Mouse (Mus musculus) midbrain, embryonic 10.5 days (tissue): ENCODE results near the gene Gm10487. TPM values are rescaled to one million over a fixed set of nuclear protein-coding genes. Genes with fewer than 3 reads are reported as not detected.
"Not testable (repeated sequence)": the region's sequence is repeated elsewhere in the genome, so short reads cannot be mapped to it uniquely, and the experiment has no call there.

Source experiments
- DNase-seq: peaks from one replicate; pipeline ENCODE4 v3.0.0-alpha.2; 2017; ENCODE audit warnings: low spot score
- H3K27ac ChIP-seq: fragments of 300-500 bp; sonication (generic); replicated peaks from 2 replicates; pipeline ENCODE4 v1.5.1; 2016; ENCODE audit warnings: mild to moderate bottlenecking
- H3K27me3 ChIP-seq: fragments of 300-500 bp; sonication (generic); 2 replicates; pipeline ENCODE4 v1.6.1; 2016; ENCODE audit warnings: low read depth, mild to moderate bottlenecking; ENCODE audit not compliant: poor library complexity, severe bottlenecking
- H3K36me3 ChIP-seq: fragments of 300-500 bp; sonication (generic); 2 replicates; pipeline ENCODE4 v1.6.1; 2016; ENCODE audit warnings: mild to moderate bottlenecking, moderate library complexity
- H3K4me1 ChIP-seq: fragments of 300-500 bp; sonication (generic); 2 replicates; pipeline ENCODE4 v1.6.1; 2016
- H3K4me3 ChIP-seq: fragments of 300-500 bp; sonication (generic); 2 replicates; pipeline ENCODE4 v1.5.1; 2016; ENCODE audit warnings: mild to moderate bottlenecking, moderate library complexity
- H3K9me3 ChIP-seq: fragments of 300-500 bp; sonication (generic); replicated peaks from 2 replicates; pipeline ENCODE4 v1.6.1; 2016; ENCODE audit warnings: mild to moderate bottlenecking
- WGBS: fragments of 180-500 bp; shearing (Covaris S2); methylation state at CpG from one replicate; pipeline ENCODE4 v1.1.7; 2016; 5-methylcytosine and 5-hydroxymethylcytosine counted together
- polyA plus RNA-seq: library from polyadenylated mRNA; unstranded; fragments of >200 nt; fragmentation: Nextera tagmentation; extraction: Ambion mirVana; gene quantifications from 2 replicates; pipeline ENCODE4 v1.2.1, GENCODE M21; 2016

Gene Gm10487
- not detected in 2 replicates for polyA plus RNA-seq

GRCm38 (mm10) chrX:30843369-30843768, at the start of gene Gm10487:
Gene Gm10487, minus strand, starts transcription at chrX:30843469.
- not testable (repeated sequence) for H3K36me3 ChIP-seq, H3K4me3 ChIP-seq, H3K4me1 ChIP-seq, H3K27me3 ChIP-seq, H3K27ac ChIP-seq, H3K9me3 ChIP-seq, DNase-seq
- no CpG with 5 or more reads among the region's 6 CpGs for WGBS
